Mouse (Mus musculus) liver, embryonic 13.5 days (tissue): ENCODE measurements around the gene Btbd11. TPM values are rescaled to one million over a fixed set of nuclear protein-coding genes. Genes with fewer than 3 reads are reported as not detected.

ENCODE experiments used
- ATAC-seq: fragments of 200-750 bp; cut with Nextera tagmentation; 2 replicates; pipeline ENCODE4 v1.8.0; 2017; ENCODE audit warnings: low read depth, mild to moderate bottlenecking, moderate number of reproducible peaks, moderate library complexity
- DNase-seq: peaks from one replicate; pipeline ENCODE4 v3.0.0; 2022
- H3K27ac ChIP-seq: fragments of 300-500 bp; sonication (generic); 2 replicates; pipeline ENCODE4 v1.5.1; 2015; ENCODE audit warnings: moderate library complexity, mild to moderate bottlenecking, inconsistent platforms
- H3K27me3 ChIP-seq: fragments of 300-500 bp; sonication (generic); 2 replicates; pipeline ENCODE4 v1.6.1; 2015; ENCODE audit warnings: mild to moderate bottlenecking, inconsistent platforms
- H3K36me3 ChIP-seq: fragments of 300-500 bp; sonication (generic); 2 replicates; pipeline ENCODE4 v1.6.1; 2015; ENCODE audit warnings: mild to moderate bottlenecking, inconsistent platforms
- H3K4me1 ChIP-seq: fragments of 300-500 bp; sonication (generic); replicated peaks from 2 replicates; pipeline ENCODE4 v1.6.1; 2015; ENCODE audit warnings: inconsistent platforms
- H3K4me2 ChIP-seq: fragments of 300-500 bp; sonication (generic); 2 replicates; pipeline ENCODE4 v1.6.1; 2015; ENCODE audit warnings: inconsistent platforms, mild to moderate bottlenecking, moderate library complexity
- H3K4me3 ChIP-seq: fragments of 300-500 bp; sonication (generic); replicated peaks from 2 replicates; pipeline ENCODE4 v1.5.1; 2015; ENCODE audit warnings: mild to moderate bottlenecking, inconsistent platforms
- H3K9ac ChIP-seq: fragments of 300-500 bp; sonication (generic); 2 replicates; pipeline ENCODE4 v1.6.1; 2015; ENCODE audit warnings: mild to moderate bottlenecking, inconsistent platforms
- H3K9me3 ChIP-seq: fragments of 300-500 bp; sonication (generic); replicated peaks from 2 replicates; pipeline ENCODE4 v1.6.1; 2016; ENCODE audit warnings: inconsistent platforms
- WGBS: fragments of 180-500 bp; shearing (Covaris S2); methylation state at CpG from one replicate; pipeline ENCODE4 v1.1.7; 2015; ENCODE audit not compliant: insufficient replicate concordance; 5-methylcytosine and 5-hydroxymethylcytosine counted together
- polyA plus RNA-seq: library from polyadenylated mRNA; unstranded; fragments of >200 nt; fragmentation: Nextera tagmentation; extraction: Ambion mirVana; gene quantifications from 2 replicates; pipeline ENCODE4 v1.2.1, GENCODE M21; 2015

Gene Btbd11
- polyA plus RNA-seq, 1 experiment from 2014 or later: 0.20 TPM

DNA sequence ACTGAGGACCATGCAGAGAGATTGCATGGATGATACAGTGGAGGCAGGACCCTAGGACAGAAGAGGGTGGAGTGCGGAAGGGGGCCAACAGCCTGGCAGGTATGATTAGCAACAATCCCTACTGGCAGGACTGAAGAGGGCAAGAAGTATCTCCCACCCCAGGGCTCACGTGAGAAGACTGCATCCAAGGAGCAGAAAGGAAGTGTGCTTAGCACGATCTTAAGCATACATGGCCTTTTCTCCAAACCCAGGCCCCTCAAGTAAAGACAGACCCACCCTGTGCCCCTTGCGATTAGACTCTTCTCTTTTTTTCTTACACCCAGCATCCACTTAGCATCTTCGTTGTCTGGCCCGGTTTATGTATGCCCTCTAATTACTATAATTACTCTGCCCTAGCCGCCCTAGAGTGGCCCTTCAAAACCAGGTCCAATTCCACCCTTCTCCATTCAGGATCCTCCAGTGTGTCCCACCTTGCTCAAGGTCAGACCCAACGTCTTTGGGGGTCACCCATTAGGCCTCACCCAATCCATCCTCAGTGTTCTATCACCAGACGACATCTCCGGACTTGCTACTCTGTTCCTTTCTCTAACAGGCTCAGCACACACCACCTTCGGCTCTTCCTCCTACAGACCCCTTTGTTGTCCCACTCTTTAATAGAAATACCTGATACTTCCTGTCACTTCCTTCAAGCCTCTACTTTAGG is 151.6 kb downstream of the Btbd11 start:
- H3K27me3 ChIP-seq: no peaks in the 10 kb centered on the region
- H3K27ac ChIP-seq: no peak overlapping the region
- no peak overlapping the region for H3K4me3 ChIP-seq
- DNase-seq: no peak
- H3K9ac ChIP-seq: no peak overlapping the region
- no peaks in the 10 kb centered on the region for H3K9me3 ChIP-seq
- no peaks in the 10 kb centered on the region for H3K4me1 ChIP-seq
- H3K4me2 ChIP-seq: no peak overlapping the region
- no peaks in the 10 kb centered on the region for H3K36me3 ChIP-seq
- WGBS: 70% methylated on average over 11 of the region's 11 CpGs
- ATAC-seq: no peak

DNA sequence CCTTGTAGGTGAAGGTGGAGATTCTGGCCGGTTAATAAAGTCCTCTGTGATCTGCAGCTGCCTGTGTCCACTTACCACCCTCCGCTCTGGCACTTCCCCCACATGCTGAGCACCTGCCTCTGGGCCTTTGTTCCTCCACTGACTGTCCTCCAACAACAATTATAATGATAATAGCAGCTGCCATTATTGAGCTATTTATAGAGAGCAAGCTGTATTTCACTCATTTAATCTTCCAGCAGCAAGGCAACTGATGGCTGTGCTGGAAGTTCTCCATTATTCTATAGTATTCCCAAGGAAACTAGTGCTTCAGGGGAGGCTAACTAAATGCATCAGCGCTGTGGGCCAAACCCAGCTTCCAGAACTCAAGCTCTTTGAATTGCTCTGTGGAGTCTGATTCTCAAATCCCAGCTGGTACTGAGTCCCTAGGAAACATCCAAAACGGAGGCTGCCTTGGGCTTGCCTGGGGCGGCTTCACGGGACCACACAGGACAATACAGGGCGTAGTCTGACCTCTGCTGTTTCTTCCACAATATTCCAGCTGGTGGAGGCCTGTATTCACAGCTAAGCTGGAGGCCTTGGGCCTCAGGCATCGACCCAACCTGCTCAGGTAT is 153.0 kb downstream of the Btbd11 start:
- Histone ChIP-seq H3K4me1 (no peaks in the 10 kb centered on the region), H3K27ac (no peak overlapping the region), H3K36me3 (no peaks in the 10 kb centered on the region), H3K27me3 (no peaks in the 10 kb centered on the region), H3K9ac (no peak overlapping the region), H3K4me3 (no peak overlapping the region), H3K9me3 (no peaks in the 10 kb centered on the region), H3K4me2 (no peak overlapping the region)
- DNase-seq: no peak
- ATAC-seq: no peak
- 37% methylated on average over 8 of the region's 8 CpGs for WGBS

DNA sequence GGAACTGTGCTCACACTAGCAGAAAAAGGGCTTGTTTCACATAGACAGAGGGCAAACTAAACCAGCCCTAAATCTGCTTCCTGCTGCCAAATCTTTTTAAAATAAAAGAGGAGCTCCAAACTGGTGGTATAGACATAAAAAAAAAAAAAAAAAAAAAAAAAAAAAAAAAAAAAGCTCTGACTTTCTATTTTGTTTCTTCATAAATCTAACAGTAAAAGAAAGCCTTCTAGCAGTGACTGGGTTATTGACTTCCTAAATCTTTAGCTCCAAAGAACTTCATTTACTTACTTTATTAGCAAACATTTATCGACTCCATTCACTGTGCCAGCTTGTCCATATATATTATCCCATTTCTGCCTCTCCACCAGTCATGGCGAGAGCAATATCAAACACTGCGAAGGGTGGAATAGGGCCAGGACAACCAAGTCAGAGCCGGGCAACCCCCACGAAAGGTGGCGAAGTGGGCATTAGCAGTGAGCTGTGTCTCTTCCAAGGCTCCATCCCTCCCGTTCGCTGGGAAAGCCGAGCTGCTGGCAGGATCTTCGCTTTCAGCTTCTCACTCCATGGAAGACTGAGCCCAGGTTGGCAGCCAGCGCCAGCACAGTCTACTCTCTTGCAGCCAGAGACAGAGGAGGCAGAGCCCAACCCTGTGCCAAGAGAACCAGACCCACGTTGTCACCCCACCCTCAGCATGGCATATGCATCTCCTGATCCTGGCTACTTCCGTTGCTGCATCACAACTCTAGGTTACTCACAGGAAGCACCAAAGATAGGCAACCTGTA is 153.9 kb downstream of the Btbd11 start:
- no peaks in the 10 kb centered on the region for H3K9me3 ChIP-seq
- no peak overlapping the region for H3K27ac ChIP-seq
- H3K4me1 ChIP-seq: no peaks in the 10 kb centered on the region
- DNase-seq: no peak
- WGBS: 70% methylated on average over 13 of the region's 13 CpGs
- no peaks in the 10 kb centered on the region for H3K36me3 ChIP-seq
- no peak overlapping the region for H3K4me3 ChIP-seq
- no peak overlapping the region for H3K9ac ChIP-seq
- no peak for ATAC-seq
- H3K4me2 ChIP-seq: no peak overlapping the region
- H3K27me3 ChIP-seq: no peaks in the 10 kb centered on the region

DNA sequence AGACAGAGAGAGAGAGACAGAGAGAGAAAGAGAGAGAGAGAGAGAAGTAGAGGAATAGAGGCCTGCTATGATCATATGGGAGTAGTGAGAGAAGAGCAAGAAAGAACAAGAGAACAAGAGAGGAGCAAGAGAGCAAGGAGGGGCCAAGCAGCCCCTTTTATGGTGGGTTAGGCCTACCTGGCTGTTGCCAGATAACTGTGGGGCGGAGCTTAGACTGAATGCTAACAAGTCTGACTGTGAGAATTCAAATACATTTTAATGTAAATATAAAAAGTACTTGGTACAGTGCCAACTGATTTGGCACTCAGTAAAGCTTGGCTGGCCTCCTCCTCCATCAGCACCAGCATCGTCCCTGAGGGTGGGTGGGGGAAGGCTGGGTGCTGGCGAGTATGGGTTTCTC is 154.9 kb downstream of the Btbd11 start:
- Histone ChIP-seq H3K9me3 (no peaks in the 10 kb centered on the region), H3K36me3 (no peaks in the 10 kb centered on the region), H3K9ac (no peak overlapping the region), H3K27me3 (no peaks in the 10 kb centered on the region), H3K4me3 (no peak overlapping the region), H3K4me2 (no peak overlapping the region), H3K4me1 (no peaks in the 10 kb centered on the region), H3K27ac (no peak overlapping the region)
- DNase-seq: no peak
- 58% methylated on average over 3 of the region's 3 CpGs for WGBS
- ATAC-seq: no peak

DNA sequence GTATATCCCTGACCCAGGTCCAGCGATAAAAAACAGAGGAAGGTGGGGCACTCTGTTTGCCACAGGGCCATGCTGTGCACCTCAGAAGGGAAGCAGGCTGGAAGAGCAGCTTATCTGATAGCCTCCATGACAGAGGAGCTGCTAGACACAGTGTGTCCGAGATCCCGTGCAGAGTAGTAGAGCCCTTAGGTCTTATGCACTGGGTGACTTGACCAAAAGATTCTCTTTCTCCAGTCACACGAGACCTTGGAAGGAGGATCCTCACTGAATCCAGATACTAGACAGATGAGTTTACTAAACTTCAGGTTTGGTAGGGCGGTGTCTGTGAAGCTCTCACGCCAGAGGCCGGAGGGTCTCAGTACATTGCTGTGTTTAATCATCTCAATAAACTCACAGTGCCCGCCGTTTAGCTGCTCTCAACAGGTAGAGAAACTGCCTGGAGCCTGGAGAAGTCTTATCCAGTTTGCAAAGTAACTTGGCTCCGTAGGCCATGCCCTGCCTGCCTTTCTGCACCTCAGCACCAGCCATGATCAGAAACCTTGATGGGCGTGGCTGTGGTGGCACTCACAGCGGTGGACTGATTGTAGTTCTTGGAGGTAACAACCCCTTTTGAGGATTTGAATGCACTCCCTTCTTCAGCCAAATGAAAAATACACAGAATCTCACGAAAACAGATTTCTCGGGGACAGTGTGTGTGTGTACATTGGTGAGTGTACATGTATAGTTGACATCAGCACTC is 155.4 kb downstream of the Btbd11 start:
- no peak overlapping the region for H3K27ac ChIP-seq
- H3K4me3 ChIP-seq: no peak overlapping the region
- no peak for DNase-seq
- no peak overlapping the region for H3K4me2 ChIP-seq
- 66% methylated on average over 14 of the region's 14 CpGs for WGBS
- no peaks in the 10 kb centered on the region for H3K4me1 ChIP-seq
- H3K9me3 ChIP-seq: no peaks in the 10 kb centered on the region
- no peaks in the 10 kb centered on the region for H3K36me3 ChIP-seq
- H3K27me3 ChIP-seq: no peaks in the 10 kb centered on the region
- no peak overlapping the region for H3K9ac ChIP-seq
- ATAC-seq: no peak

DNA sequence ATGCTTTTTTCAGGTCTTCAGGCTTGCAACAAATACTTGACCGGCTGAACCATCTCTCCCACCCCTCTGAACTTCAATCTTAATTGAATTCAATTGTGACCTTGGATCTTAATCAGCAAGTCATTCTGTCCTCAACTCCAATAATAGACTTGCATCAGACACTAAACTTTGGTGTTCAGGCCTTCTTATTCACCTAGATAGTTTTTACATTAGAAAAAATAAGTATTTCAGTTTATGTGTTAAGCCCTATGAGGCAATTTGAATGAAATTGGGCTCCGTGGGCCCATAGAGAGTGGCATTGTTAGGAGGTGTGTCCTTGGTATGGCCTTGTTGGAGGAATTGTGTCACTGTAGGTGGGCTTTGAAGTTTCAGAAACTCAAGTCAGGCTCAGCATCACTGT is 156.7 kb downstream of the Btbd11 start:
- Histone ChIP-seq H3K4me1 (no peaks in the 10 kb centered on the region), H3K4me2 (no peak overlapping the region), H3K9me3 (no peaks in the 10 kb centered on the region), H3K27ac (no peak overlapping the region), H3K27me3 (no peaks in the 10 kb centered on the region), H3K36me3 (no peaks in the 10 kb centered on the region), H3K4me3 (no peak overlapping the region), H3K9ac (no peak overlapping the region)
- WGBS: 65% methylated on average over 2 of the region's 2 CpGs
- DNase-seq (no peak), ATAC-seq (no peak)

DNA sequence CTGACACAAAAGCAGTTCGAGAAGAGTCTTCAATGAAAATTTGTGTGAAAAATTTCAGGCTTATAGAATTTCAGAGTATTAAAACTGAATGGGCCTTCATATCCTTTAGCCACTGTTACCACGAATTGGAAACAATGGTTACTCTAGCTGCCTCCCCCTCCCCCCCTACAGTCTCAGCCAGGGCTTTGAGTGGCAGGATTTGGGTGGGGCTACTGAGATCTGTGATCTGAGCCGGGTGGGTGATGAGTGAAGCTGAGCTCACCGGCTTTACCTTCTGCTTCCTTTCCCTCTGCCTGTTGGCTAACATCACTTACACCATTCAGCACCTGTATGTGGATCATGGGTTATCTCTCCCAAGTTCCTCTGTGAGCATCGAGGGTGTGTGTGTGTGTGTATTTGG is 158.4 kb downstream of the Btbd11 start:
- H3K27me3 ChIP-seq: no peaks in the 10 kb centered on the region
- H3K4me2 ChIP-seq: no peak overlapping the region
- H3K27ac ChIP-seq: no peak overlapping the region
- H3K4me1 ChIP-seq: no peaks in the 10 kb centered on the region
- no peaks in the 10 kb centered on the region for H3K36me3 ChIP-seq
- WGBS: 30% methylated on average over 5 of the region's 5 CpGs
- ATAC-seq (no peak), DNase-seq (no peak)
- no peak overlapping the region for H3K9ac ChIP-seq
- H3K9me3 ChIP-seq: no peaks in the 10 kb centered on the region
- H3K4me3 ChIP-seq: no peak overlapping the region

DNA sequence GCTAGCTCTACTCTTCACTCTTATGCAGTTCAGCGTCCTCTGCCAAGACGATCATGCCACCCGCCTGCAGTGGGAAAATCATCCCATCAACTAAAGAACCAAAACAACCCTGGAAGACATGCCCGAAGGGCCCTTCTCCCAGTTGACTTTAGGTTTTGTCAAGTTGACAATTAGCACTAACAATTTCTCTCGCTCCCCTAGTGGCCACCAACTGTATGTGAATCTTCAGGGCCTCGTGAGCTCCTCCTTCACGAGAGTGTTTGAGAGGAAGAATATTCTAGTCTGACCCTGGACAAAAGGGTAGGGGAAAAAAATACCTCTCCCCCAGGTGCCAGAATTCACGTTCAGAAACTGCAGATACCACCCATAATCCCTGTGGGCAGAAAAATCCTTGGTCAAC is 168.6 kb downstream of the Btbd11 start:
- Histone ChIP-seq H3K9ac (no peak overlapping the region), H3K4me2 (no peak overlapping the region), H3K27me3 (no peaks in the 10 kb centered on the region), H3K9me3 (no peaks in the 10 kb centered on the region), H3K36me3 (no peaks in the 10 kb centered on the region), H3K27ac (no peak overlapping the region), H3K4me3 (no peak overlapping the region), H3K4me1 (no peaks in the 10 kb centered on the region)
- DNase-seq (no peak), ATAC-seq (no peak)
- 49% methylated on average over 8 of the region's 8 CpGs for WGBS

DNA sequence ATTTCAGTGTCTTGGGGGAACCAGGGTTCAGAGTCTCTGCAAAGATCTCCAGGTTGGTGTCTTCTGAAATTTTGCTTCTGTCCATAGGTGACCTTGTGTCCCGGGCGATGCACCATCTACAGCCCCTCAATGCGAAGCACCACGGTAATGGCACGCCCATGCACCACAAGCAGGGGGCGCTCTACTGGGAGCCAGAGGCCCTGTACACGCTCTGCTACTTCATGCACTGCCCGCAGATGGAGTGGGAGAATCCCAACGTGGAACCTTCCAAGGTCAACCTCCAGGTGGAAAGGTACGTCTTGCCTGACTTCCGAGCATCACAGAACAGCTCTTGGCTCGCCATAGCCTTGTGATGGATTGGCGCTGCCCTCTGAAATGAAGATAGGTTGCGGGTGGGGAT is 174.8 kb downstream of the Btbd11 start:
- no peaks in the 10 kb centered on the region for H3K4me1 ChIP-seq
- no peak for ATAC-seq
- no peak for DNase-seq
- WGBS: 74% methylated on average over 14 of the region's 14 CpGs
- H3K27ac ChIP-seq: no peak overlapping the region
- H3K36me3 ChIP-seq: no peaks in the 10 kb centered on the region
- no peak overlapping the region for H3K4me2 ChIP-seq
- H3K9me3 ChIP-seq: no peaks in the 10 kb centered on the region
- no peaks in the 10 kb centered on the region for H3K27me3 ChIP-seq
- no peak overlapping the region for H3K4me3 ChIP-seq
- no peak overlapping the region for H3K9ac ChIP-seq

DNA sequence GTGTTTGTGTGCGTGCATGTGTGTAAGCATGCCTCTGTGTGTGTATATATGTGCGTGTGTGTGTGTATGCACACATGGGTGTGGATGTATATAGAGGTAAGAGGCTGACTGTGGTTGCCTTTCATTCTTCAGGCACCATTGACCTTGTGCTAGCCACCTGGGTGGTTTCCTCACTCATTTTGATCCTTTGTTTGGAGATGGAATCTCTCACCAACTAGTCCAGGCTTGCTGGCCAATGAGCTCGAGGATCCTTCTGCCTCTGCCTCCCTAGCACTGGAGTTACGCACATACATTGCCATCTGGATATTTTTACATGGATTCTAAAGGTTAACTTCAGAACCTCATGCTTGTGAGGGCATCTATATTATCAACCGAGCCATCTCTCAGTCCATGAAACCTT is 184.8 kb downstream of the Btbd11 start:
- no peaks in the 10 kb centered on the region for H3K27me3 ChIP-seq
- DNase-seq (no peak), ATAC-seq (no peak)
- H3K9me3 ChIP-seq: no peaks in the 10 kb centered on the region
- H3K9ac ChIP-seq: no peak overlapping the region
- no peaks in the 10 kb centered on the region for H3K36me3 ChIP-seq
- no peak overlapping the region for H3K4me3 ChIP-seq
- WGBS: 77% methylated on average over 5 of the region's 5 CpGs
- H3K4me1 ChIP-seq: no peaks in the 10 kb centered on the region
- H3K27ac ChIP-seq: no peak overlapping the region
- no peak overlapping the region for H3K4me2 ChIP-seq

DNA sequence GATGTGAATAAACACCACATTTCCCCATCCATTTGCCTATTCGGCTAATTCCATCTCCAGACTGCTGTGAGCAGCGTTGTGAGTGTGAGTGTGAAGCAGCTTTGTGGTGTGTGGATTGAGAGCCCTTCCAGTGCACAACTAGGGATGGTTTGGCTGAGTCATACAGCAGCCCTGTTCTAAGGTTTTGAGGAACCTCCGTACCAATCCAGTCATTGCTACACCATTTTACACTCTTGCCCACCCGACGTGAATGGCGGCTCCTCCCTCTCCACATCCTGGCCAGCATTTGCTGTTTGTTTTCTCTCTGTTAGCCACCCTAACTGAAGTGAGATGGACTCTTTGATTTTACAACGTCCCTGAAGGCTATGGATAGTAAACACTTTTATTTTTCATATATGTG is 186.0 kb downstream of the Btbd11 start:
- no peak overlapping the region for H3K9ac ChIP-seq
- ATAC-seq: no peak
- WGBS: 57% methylated on average over 7 of the region's 7 CpGs
- no peaks in the 10 kb centered on the region for H3K9me3 ChIP-seq
- no peak for DNase-seq
- no peaks in the 10 kb centered on the region for H3K4me1 ChIP-seq
- no peaks in the 10 kb centered on the region for H3K36me3 ChIP-seq
- no peak overlapping the region for H3K4me3 ChIP-seq
- H3K27me3 ChIP-seq: no peaks in the 10 kb centered on the region
- H3K27ac ChIP-seq: no peak overlapping the region
- no peak overlapping the region for H3K4me2 ChIP-seq
